Mouse (Mus musculus) layer of hippocampus, adult 11-12 months (tissue): ENCODE results near the gene Pcgf3.
A peak's percentile ranks its signal among the peaks of the same experiment; 100 is the strongest.

Experiments
- DNase-seq: peaks from one replicate; pipeline ENCODE4 v3.0.0; 2022; ENCODE audit warnings: low spot score

Pcgf3 gene

DNA sequence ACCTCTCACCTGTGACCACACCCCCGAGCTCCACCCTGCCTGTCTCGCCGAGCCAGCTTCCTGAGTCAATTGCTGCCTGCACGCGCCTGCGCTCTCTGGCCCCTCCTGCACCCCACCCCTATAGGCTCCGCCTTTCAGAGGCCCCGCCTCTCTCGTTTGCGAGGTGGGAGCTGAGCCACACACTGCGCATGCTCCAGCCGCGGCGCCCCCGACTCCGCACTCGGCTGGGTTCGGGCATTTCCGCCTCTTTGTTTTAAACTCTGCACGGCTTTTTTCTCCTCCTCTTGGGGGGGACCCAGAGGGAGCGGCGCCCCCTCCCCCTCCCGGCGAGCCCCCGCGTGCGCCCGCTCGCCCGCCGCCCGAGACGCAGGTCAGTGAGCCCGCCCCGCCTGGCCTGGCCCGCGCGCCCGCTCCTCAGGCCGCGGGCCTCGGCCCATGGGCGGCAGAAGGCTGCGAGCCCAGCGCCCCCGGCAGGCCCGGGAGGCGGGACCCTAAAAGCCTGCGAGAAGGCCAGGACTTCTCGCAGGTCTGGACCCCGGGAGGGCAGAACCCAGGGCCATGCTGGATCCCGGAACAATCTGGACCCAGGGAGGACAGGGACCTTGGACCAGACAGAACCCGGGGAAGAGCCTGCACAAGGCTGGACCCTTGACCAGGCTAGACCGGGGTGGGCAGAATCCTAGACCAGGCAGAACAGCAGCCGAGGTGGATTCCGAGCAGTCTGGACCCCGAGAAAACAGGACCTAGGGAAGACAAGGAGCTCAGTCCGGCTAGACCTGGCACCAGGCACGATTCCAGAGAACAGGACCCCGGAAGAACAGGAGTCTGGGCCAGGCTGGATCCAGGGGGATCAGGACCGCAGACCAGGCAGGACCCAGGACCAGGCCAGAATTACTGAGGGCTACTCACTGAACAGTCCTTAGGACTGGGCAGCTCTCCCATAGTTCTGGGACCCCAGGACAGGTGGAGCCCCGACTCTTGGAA, at the start of gene Pcgf3:
Pcgf3 (plus strand) TSS at position 151 of the 984 bp plus-strand sequence.
- peak; percentile 97 for DNase-seq

DNA sequence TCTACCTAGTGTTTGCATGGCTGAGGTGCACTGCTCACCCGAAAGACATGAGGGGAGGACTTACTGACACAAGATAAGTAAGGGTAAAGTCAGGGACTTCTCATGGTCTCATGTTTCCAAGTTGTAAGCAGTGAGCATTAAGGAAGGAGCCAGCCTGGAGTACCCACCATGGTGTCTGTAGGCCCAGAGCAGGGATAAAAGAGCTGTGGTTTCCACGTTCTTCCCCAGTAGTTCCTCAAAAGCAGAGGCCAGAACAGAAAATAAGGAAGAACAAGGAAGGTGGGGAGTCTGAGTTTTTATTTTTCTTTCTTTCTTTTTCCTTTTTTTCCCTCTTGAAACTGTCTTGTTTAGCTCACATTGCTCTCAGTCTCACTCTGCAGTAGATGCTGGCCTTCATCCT, 46.3 kb upstream of the Pcgf3 start:
- DNase-seq: no peak

DNA sequence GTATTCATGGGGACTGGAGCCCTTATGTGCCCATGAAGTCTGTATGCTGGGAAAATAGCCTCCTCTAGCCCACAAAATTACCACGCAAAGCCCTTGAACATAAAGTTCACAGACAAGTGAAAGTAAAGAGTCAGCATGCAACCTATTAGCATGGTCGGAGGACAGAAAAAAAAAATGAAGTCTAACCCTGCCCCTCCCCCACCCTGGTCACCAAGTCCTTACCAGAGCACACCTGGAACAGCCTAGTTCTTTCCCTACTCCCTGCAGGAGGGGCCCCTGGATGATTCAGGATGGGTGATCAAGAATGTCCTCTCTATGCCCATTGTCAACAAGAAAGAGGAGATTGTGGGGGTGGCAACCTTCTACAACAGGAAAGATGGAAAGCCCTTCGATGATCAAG, 38.3 kb upstream of the Pcgf3 start:
- no peak for DNase-seq

DNA sequence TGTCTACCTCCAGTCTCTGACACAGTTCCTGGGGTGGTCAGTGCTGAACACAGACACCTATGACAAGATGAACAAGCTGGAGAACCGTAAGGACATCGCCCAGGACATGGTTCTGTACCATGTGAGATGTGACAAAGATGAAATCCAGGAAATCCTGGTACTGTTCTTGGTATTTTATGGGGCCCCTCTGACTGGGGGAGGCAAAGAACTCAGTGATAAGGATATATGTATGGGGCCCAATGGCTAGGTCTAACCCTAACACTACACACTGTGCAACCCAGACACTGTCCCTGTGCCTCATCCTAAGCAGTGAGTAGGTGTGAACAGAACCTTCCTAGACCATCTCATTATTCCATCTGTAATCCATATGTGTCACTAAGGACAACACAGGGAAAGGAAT, 37.6 kb upstream of the Pcgf3 start:
- DNase-seq: no peak

DNA sequence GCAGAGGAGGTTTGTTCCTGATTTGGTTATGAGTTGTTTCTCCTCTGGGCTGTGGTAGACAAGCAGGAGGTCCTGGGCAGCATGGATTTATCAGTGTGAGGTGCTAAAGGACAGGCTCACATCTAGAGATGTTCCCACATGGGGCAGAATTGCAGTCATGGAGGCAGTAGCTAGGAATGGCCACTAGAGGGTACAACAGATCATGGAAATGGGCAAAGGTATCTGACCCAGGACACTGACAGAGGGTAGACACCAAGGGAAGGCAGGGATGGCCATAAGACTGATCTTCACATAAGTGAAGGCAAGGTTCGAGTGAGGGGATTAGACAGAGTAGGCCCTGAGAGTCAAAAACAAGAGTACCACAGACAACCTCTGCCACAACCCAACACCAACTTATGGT, 33.8 kb upstream of the Pcgf3 start:
- peak; percentile 68 for DNase-seq

DNA sequence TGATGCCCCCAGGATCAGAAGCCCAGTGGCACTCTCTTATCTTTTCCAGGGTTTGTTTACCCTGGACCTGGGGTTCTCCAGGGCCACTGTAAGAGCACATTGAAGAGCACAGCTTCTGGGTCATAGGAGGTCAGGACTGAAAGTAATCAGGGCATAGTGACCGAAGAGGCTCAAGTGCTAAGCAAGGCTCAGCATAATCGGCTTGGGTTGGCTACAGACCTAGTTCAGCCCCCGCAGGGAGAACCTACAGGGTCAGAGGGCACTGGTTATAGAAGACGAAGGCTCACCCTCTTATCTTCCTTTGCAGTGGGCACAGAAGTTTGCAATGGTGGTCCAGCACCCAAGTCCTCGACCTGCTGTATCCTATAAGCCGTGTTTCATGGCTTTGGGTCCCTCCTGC, 29.8 kb upstream of the Pcgf3 start:
- DNase-seq: no peak

DNA sequence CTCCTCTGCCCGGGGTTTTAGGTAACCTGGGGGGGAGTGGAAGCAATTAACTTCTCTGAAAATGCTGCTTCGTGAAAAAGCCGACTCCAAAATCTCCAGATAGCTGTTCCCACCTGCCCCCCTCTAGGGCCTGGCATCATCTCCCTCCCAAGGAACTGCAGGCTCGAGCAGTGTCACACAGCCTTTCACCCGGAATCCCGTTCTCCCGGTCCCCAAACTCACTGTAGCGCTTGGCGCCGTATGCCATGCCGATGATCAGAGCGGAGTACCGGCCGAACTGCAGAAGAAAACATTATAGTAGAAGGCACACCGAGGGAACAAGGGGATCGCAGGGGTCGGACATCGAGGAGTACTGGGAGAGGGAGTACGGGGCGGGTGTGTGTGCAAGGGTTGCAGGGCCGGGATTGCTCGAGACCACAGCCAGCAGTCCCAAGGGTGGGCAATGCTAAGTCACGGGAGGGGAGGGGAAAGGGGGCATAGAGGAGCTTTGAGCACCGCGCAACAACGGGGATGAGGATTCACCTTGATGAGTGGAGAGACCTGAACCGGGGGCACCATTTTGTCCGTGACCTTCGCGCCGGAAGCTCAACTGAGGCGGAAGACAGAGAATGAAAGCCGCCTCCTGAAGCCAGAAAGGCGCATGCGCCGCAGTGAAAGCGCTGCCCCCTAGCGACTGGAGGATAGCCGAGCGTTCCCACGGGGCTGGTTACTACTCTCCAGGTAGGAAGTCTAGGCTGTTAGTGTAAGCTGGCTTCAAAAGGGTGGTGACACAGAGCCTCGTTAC, 27.0 kb upstream of the Pcgf3 start, which contains the start of gene Atp5k:
Atp5k (minus strand) TSS at position 645 of the 784 bp plus-strand sequence.
- DNase-seq: peak; percentile 93

DNA sequence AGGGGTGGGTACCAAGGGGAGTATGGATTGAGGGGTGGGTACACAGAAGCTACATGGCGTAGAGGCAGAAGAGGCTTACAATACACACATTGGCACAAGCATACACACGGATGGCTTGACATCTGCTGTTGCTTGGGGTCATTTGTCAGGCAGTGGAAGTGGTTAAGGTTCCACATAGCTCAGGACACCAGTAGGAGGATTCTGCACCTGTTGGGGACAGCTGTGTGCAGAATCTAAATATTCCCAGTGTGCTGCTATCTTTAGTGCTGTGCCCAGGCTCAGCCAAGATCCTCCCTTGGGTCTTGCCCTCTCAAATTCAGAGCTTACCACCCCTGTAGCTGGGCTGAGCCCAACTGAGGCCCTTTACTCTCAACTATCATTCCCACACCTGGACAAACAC, 24.9 kb upstream of the Pcgf3 start:
- no peak for DNase-seq

DNA sequence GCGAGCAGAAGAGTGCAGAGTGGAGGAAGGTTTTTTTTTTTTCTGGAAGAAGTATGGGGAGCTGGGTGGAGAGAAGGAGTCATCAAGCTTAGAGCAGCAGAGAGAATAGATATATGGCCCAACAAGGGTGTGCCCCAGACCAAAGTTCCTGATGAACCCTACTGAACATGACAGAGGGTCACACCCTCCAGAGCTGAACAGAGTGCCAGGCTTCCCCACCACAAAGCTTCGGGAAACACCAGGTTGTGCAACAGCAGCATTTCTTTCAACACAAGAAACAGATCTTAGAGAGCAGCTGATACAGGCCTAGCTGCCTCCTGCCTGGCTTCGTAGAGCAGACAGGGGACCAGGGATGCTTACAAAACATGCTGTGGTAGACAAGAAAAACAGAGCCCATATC, 14.1 kb upstream of the Pcgf3 start:
- no peak for DNase-seq

DNA sequence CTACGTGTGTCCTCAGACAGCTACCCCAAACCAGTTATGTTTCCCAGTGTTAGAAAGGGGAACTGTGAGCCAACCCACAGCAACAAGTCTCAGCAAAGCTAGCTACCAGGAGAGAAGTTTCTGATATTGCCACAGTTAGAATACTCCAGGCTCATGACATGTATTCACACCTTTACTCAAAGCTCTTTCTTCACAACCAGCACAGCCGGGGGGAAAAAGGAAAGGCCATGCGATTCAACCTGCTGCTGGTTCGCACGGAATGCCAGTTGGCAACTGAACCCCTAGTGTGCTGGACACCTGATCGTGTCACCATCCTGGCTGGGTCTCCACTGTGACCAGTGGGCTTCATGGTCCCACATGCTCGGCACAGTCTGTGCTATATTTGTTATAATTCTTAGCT, 13.2 kb upstream of the Pcgf3 start:
- no peak for DNase-seq

DNA sequence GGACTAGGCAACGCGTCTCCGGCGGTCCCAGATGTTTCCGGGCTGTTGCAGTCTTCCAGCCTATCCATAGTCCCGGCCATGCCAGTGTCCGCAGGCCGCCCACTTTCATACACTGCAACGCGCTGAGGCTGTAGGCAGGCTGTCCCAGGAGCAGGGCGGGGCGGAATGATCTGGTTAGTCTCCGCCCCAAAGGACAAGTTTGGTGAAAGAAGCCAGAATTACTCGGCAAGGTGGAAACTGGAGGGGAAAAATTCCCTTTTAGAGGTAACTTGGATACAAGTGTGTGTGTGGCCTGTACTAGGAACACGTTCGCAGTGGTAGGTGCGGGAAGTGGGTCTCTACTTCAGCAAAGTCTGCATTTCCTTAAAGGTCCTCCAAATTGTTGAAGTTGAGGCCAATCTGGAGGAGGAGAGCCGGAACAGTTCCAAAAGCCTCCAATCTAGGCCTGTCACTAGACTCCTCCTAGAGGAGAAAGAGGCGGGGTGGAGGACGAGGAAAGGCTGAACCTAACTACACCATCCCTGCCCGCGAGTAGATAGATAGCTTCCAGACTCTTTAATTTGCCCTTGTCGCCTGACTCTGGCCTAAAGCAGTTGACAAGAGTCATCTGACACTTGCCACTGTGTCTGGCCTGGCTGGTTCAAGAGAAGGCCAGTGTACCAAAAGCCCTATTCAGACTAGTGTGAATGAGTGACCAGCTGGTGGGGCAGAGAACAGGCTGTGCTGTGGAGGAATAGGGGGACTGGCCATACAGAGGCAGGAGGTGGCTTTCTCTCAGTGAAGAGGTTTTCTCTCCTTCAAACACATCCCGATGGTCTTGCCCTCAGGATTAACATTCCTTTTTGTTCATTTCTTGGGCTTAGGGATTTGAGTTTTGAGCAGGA, 12.0 kb upstream of the Pcgf3 start, which contains the start of gene Mfsd7a:
Mfsd7a (minus strand) TSS at position 107 of the 884 bp plus-strand sequence.
- peak; percentile 37 for DNase-seq

DNA sequence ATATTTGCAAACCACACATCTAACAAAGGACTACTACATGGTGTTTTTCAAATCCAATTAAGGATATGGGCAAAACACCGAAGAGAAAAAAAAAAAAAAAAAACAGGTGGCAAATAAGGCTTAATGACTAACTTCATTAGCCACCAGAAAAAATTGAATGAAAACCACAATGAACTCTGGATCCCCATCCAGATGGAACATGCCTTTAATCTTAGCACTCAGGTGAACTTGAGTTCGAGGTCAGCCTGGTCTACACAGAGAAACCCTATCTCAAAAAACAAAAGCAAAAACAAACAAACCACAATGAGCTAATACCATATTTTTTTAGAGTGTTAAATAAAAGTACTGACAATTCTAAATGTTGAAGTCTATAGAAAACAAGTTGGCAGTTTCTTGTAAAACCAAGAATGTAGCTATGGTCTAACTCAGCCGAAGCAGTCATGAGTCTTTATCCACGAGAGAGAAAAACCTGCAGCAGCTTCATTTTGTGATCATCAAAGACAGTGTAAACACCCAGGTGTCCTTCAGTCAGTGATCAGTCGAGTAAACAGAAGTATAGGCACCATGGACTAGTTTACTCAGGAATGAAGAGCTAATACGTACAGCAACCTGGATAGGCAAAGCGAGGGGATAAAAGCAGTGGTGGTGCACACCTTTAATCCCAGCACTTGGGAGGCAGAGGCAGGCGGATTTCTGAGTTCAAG, 10.0 kb upstream of the Pcgf3 start:
- no peak for DNase-seq

DNA sequence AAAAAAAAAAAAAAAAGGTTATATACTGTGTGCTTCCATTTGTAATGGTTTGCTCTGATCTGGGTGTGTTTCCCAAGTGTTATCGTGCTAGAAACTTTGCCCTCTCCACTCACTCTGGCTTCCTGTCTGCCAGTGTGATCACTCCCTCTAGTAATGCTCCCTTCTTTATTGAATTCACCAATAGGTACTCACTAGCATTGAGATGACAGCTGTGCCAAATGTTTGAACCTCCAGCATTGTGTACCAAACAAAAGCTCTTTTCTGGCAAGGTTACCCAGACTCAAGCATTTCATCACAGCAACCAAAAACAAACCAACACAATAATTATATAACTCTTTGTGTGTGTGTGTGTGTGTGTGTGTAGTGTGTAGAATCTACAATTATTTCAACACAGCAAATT, 9.4 kb upstream of the Pcgf3 start:
- no peak for DNase-seq

DNA sequence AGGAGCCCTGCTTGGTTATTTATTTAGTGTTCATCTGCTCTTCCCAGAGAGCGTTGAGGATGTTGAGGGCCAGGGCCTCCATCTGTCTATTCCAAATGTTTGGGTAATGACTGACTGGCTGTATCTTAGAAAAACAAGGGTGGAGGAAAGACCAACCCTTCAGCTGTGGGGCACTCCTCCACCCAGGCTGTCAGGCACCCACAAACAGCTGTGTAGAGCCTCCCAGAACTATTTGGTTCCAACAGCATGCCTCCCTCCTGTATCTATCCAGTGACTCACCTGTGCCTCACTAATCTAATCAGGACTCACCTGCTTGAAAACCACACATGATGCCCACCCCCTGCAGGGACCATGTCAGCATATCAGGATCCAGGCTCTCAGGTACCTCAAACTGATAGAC, 8.6 kb upstream of the Pcgf3 start:
- no peak for DNase-seq

DNA sequence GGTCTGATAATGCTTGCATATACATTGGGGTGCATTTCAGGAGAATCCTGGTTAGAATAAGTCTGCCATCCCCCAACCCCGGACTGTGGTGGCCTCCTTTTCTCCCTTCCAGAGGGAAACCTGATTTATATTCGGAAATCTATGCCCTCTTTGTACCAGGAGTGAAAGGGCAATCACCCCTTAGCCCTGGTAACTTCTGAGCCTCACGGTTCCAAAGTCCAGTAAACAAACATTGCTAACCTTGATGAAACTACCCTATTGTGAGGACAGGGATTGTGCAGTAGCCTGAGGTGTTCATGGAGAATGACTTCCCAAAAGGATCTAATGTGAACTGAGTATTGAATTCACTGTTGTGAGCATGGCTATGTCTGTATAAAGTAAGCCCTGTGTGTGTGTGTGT, 6.9 kb upstream of the Pcgf3 start:
- DNase-seq: no peak

DNA sequence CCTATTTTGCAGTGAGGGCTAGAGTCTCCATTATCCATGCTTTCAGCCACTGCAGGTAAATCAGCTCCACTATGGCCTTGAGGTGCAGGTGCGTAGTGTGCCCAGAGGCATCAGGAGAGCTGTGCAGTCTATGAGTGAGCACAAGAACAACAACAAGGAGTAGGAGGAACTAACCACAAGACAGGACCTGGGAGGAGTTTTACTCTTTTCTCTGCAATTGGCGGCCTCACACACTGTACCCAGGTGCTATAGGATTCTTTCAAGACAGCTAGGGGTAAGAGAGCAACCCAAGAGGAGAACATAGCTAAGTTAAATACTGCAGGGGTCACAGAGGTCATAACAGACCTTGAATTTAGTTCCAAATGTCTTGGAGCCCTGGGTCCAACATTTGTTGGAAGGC, 2.3 kb upstream of the Pcgf3 start:
- DNase-seq: no peak

DNA sequence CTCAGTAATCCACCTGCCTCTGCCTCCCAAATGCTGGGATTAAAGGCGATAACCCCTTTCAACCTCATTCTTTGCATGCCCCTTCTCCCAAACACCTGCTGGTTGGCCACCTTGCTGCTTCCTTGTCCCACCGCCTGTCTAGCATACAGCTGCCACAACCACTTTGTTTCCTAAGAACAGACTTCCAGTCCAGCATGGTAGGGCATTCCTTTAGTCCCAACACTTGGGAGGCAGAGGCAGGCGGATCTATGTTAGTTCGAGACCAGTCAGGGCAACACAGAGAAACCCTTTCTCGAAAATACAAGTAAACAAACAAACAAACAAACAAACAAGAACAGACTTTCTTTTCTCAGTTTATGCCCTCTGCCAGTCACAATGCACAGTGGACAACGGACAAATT, 571 bp upstream of the Pcgf3 start:
- no peak for DNase-seq

DNA sequence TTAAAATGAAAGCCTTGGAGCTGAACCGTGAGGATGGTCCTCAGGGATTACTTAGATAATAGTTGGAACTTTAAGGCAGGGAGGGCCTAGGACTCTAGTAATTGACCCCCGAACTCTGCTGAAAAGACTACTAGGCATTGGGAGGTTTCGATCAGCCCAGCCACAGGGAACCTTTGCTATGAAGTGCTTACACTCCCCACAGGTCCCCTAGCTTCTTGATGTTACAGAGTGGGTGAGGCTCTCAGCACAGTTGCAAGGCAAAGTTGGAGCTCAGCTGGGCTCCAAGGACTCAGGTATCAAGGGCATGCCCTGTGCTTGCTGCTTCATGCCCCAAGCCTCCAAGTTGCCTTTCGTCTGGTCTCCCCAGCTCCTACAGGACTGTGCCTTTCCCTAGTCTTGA, 1.4 kb downstream of the Pcgf3 start:
- no peak for DNase-seq

DNA sequence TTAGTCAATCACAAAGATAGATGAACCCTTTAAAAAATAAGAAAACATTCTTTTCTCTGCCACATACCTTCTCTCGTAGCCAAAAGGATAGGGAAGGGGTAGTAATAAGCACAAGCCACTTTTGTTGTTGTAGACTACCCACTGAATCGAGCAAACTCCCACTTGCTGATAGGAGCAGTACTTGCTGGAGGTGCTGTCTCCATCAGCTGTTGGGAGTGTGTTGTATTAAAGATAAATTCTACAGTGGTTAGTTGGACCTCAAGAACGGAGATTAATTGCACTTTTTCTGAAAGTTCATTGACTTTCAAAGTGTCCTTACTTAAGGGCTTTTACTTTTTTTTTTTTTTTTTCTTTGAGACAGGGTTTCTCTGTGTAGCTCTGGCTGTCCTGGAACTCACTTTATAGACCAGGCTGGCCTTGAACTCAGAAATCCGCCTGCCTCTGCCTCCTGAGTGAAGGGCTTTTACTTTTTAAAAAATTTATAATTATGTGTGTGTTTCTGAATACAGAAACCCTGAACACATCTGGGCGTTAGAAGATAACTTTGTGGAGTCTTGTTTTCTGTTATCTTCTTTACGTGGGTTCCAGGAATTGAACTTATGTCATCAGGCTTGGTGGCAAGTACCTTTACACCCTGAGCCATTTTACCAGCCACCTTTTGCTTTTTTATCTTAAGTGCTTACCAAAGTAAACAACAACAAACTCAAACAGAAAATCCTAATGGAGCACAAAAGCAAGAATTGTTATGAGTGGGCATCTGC, 4.3 kb downstream of the Pcgf3 start:
- DNase-seq: no peak

DNA sequence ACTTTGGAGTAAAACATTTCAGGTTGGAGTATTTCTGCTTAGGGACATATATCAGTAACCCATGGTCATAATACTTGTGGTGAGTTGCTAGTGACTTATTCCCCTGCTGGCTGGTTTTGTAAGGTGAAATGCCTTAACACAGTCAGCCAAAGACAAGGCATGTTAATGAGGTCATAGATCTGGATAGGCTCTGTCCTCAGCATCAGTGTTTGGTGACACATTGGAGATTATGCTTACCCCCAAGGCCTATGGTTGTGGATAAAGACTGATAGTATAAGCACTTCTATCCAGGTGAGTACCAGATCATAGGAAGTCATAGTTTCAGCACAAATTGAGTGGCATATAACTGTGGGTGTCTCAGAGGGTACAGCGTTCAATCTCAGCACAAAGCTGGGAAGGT, 5.6 kb downstream of the Pcgf3 start:
- DNase-seq: no peak

DNA sequence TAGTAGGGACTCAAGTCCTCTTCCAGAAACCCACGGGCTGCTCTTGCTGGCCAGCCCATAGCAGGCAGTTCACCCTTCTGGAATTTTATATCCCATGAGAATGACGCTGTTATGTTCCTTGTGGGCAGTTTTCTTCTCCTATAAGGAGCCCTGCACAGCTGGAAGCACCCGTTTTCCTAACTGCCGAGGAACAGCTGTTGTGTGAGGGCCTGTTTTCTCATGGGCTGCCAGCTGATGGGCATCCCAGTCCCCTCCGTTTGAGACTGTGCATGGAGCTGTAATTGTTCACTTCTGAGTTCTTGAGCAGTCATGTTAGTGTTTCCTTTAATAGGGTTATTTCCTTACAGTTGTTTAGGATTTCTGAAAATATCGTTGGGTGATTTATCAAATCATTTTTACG, 8.6 kb downstream of the Pcgf3 start:
- DNase-seq: no peak
